ENCODE assay signal across 11 mouse cellular contexts in genomic region chr11:89932231-89932865, GRCm38 (mm10).
DNase-seq lines count a peak whose midpoint lies in the region; ATAC-seq and TF ChIP-seq lines count a peak whose summit lies in the region.
"Had no signal": no experiment of that assay in that cellular context is flagged by ENCODE, and none has a peak within 500 bp of the region (broad histone marks: within the 10 kb centered on the region; RNA-seq: fewer than 3 reads in every experiment).

No protein-coding gene starts in this region.

- H3K27ac ChIP-seq in hindbrain, postnatal 0 days: peak overlapping the region; percentile 3; the same call in 1 of the 2 replicates
- H3K27ac ChIP-seq in hindbrain, embryonic 14.5 days: no peak overlapping the region
- H3K27ac ChIP-seq: intestine, embryonic 15.5 days; liver, embryonic 13.5 days; macrophage had no signal

- DNase-seq in hindbrain, postnatal 0 days (ENCODE audit: low spot score): peak; percentile 50
- no peak for DNase-seq in hindbrain, embryonic 14.5 days (ENCODE audit: low spot score)
- DNase-seq in cerebellum, postnatal 10 days: peak; percentile 68 to 76
- DNase-seq in layer of hippocampus, postnatal 10 days (ENCODE audit: low spot score in 2 of 2): peak; percentile 42
- peak; percentile 18 to 22 for DNase-seq in right cerebral cortex, adult 2 months (ENCODE audit: low spot score in 2 of 2)
- DNase-seq in gastrocnemius, adult 8-10 months (ENCODE audit: low spot score in 2 of 2): no peak
- no peak for DNase-seq in kidney, postnatal 4 days
- DNase-seq: liver, embryonic 13.5 days had no signal

- TF ChIP-seq CTCF in hindbrain, postnatal 0 days (IDR thresholded peaks at IDR 0.05; ENCODE audit: low read depth): no peak

- WGBS in hindbrain, postnatal 0 days: 60% methylated on average over 8 of the region's 8 CpGs
- WGBS in hindbrain, embryonic 14.5 days: 71% methylated on average over 8 of the region's 8 CpGs

- no peaks in the 10 kb centered on the region for H3K4me1 ChIP-seq in hindbrain, postnatal 0 days (ENCODE audit: insufficient read depth, low read length)
- H3K4me1 ChIP-seq in hindbrain, embryonic 14.5 days (replicated peaks; ENCODE audit: control insufficient read depth, insufficient read depth, low read length): peaks cover 4% of the 10 kb centered on the region; the same call in 1 of the 2 replicates
- H3K4me1 ChIP-seq: intestine, embryonic 15.5 days; liver, embryonic 13.5 days had no signal

- no peak overlapping the region for H3K9ac ChIP-seq in hindbrain, postnatal 0 days (replicated peaks; ENCODE audit: low read length)
- H3K9ac ChIP-seq in hindbrain, embryonic 14.5 days: no peak overlapping the region
- H3K9ac ChIP-seq: intestine, embryonic 15.5 days; liver, embryonic 13.5 days had no signal

- no peak overlapping the region for H3K4me3 ChIP-seq in hindbrain, postnatal 0 days (ENCODE audit: low read length)
- H3K4me3 ChIP-seq in hindbrain, embryonic 14.5 days (replicated peaks; ENCODE audit: low read length): no peak overlapping the region
- H3K4me3 ChIP-seq: intestine, embryonic 15.5 days; liver, embryonic 13.5 days had no signal

- H3K27me3 ChIP-seq in hindbrain, postnatal 0 days (ENCODE audit: insufficient read depth, low read length): no peaks in the 10 kb centered on the region
- no peaks in the 10 kb centered on the region for H3K27me3 ChIP-seq in hindbrain, embryonic 14.5 days (ENCODE audit: control insufficient read depth, insufficient read depth, low read length)
- H3K27me3 ChIP-seq: intestine, embryonic 15.5 days; liver, embryonic 13.5 days had no signal

- ATAC-seq in hindbrain, postnatal 0 days: peak; percentile 69; the same call in 1 of the 2 replicates
- ATAC-seq in hindbrain, embryonic 14.5 days (ENCODE audit: low FRiP score): no peak
- no peak for ATAC-seq in granulocyte monocyte progenitor cell, adult 5-6 weeks (replicated peaks; ENCODE audit: poor library complexity, severe bottlenecking)
- ATAC-seq: intestine, embryonic 15.5 days had no signal

- H3K4me2 ChIP-seq in hindbrain, postnatal 0 days (ENCODE audit: low read depth, low read length): no peak overlapping the region
- H3K4me2 ChIP-seq in hindbrain, embryonic 14.5 days (replicated peaks): no peak overlapping the region
- H3K4me2 ChIP-seq: intestine, embryonic 15.5 days; liver, embryonic 13.5 days had no signal

- no peaks in the 10 kb centered on the region for H3K36me3 ChIP-seq in hindbrain, postnatal 0 days (ENCODE audit: insufficient read depth, low read length)
- no peaks in the 10 kb centered on the region for H3K36me3 ChIP-seq in hindbrain, embryonic 14.5 days (replicated peaks; ENCODE audit: control insufficient read depth, insufficient read depth)
- H3K36me3 ChIP-seq: intestine, embryonic 15.5 days; liver, embryonic 13.5 days had no signal

- no peaks in the 10 kb centered on the region for H3K9me3 ChIP-seq in hindbrain, postnatal 0 days (ENCODE audit: low read length)
- H3K9me3 ChIP-seq in hindbrain, embryonic 14.5 days (ENCODE audit: control insufficient read depth, low read length): no peaks in the 10 kb centered on the region
- H3K9me3 ChIP-seq: intestine, embryonic 15.5 days; liver, embryonic 13.5 days had no signal

Comparison
In these comparisons a context has a peak if more than half of its experiments do, and no peak if none do; other contexts are left out.
1. DNase-seq: peak in hindbrain, postnatal 0 days (single experiment), cerebellum, postnatal 10 days (2 of 2), layer of hippocampus, postnatal 10 days (2 of 2) and right cerebral cortex, adult 2 months (2 of 2); none in hindbrain, embryonic 14.5 days (single experiment), gastrocnemius, adult 8-10 months (0 of 2) and kidney, postnatal 4 days (0 of 2).